Mouse (Mus musculus) lung, adult 2 months (tissue): ENCODE results near the gene Bsg.

Experiments used
- CTCF ChIP-seq: fragments of 200-500 bp; IDR thresholded peaks from 2 replicates; pipeline ENCODE4 v1.5.1; 2011; ENCODE audit warnings: mild to moderate bottlenecking, low read length, control low read depth; ENCODE audit not compliant: insufficient read depth
- POLR2A ChIP-seq: fragments of 200-500 bp; IDR thresholded peaks from 2 replicates; pipeline ENCODE4 v1.6.1; 2011; ENCODE audit warnings: low read depth, mild to moderate bottlenecking, control low read depth, low read length, borderline replicate concordance; ENCODE audit errors: extremely low read depth

DNA sequence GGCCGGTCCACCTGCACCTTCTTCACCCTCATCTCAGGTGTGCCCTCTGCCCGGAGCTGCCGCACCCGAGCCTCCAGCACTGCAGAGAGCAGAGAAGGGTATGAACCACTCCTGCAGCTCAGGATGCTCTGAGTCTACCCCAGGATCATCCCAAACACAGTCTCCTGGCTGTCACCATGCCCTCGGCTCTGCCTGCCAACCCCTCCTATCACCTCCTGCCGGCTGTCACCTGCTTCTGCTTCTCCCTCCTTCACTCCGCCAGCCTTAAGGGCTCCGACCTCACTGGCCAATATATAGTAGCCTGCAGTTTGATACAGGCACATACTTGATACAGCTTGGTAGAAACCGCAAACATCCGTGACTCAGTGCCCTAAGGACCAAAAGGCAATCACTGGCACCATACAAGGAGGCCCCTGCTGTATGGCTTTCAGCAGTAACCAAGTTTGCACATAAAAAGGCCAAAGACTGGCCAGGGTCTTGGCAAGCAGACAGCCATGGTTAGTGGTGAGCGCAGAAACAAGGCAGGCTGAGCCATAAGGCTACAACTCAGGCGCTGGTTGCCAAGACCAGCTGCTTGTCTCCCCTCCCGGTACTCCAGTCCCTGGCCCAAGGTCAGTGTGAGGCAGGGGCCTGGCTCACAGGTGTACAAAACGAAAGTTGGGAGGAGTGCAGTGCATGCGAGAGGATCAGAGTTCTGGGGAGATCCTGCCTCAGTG lies 39.5 kb downstream of the Bsg start:
- TF ChIP-seq CTCF (no peak), POLR2A (no peak)
